ENCODE assay signal across 34 mouse cellular contexts in genomic region chr6:106946227-106946927, GRCm38 (mm10).
DNase-seq lines count a peak whose midpoint lies in the region; ATAC-seq and TF ChIP-seq lines count a peak whose summit lies in the region.
"Had no signal": no experiment of that assay in that cellular context is flagged by ENCODE, and none has a peak within 500 bp of the region (broad histone marks: within the 10 kb centered on the region; RNA-seq: fewer than 3 reads in every experiment).

No protein-coding gene starts in this region.

- no peak overlapping the region for H3K4me3 ChIP-seq in embryonic facial prominence, embryonic 13.5 days
- H3K4me3 ChIP-seq in embryonic facial prominence, embryonic 10.5 days = no peak overlapping the region
- H3K4me3 ChIP-seq in liver, adult 2 months (ENCODE audit: insufficient read depth, low read depth, low read length) = no peak overlapping the region
- H3K4me3 ChIP-seq in liver, embryonic 12.5 days = no peak overlapping the region
- no peak overlapping the region for H3K4me3 ChIP-seq in intestine, embryonic 15.5 days (replicated peaks)
- no peak overlapping the region for H3K4me3 ChIP-seq in stomach, embryonic 15.5 days (replicated peaks)
- H3K4me3 ChIP-seq: forebrain, embryonic 10.5 days; heart, embryonic 10.5 days; heart, embryonic 15.5 days; left cerebral cortex, adult 2 months; limb, embryonic 12.5 days; neural tube, embryonic 12.5 days had no signal

- no peak overlapping the region for H3K9ac ChIP-seq in embryonic facial prominence, embryonic 13.5 days
- no peak overlapping the region for H3K9ac ChIP-seq in liver, adult 2 months (ENCODE audit: low read depth, low read length)
- no peak overlapping the region for H3K9ac ChIP-seq in liver, embryonic 12.5 days
- no peak overlapping the region for H3K9ac ChIP-seq in intestine, embryonic 15.5 days
- H3K9ac ChIP-seq in stomach, embryonic 15.5 days = no peak overlapping the region
- H3K9ac ChIP-seq: forebrain, postnatal 0 days; heart, embryonic 15.5 days; hindbrain, embryonic 14.5 days; limb, embryonic 12.5 days; liver, postnatal 0 days; neural tube, embryonic 12.5 days had no signal

- no peak for DNase-seq in embryonic facial prominence, embryonic 10.5 days (ENCODE audit: low spot score)
- DNase-seq in liver, adult 2 months (ENCODE audit: extremely low read depth, low read depth, low spot score) = peak; percentile 11
- no peak for DNase-seq in ovary, adult 18-20 months (ENCODE audit: low spot score)
- no peak for DNase-seq in heart, adult 11 months
- DNase-seq: adrenal gland, adult 2 months; adrenal gland, postnatal 36 days; cerebellum, adult 2 months; cerebellum, postnatal 14 days; forebrain, postnatal 0 days; gastrocnemius, postnatal 10 days; kidney, adult 9 months; kidney, postnatal 10 days; liver, postnatal 0 days; lung, postnatal 36 days; right cerebral cortex, adult 18-20 months; right cerebral cortex, postnatal 4 days; thymus, postnatal 14 days had no signal

- H3K4me2 ChIP-seq in embryonic facial prominence, embryonic 13.5 days = no peak overlapping the region
- H3K4me2 ChIP-seq in liver, embryonic 12.5 days = no peak overlapping the region
- H3K4me2 ChIP-seq in intestine, embryonic 15.5 days (replicated peaks) = no peak overlapping the region
- no peak overlapping the region for H3K4me2 ChIP-seq in stomach, embryonic 15.5 days
- H3K4me2 ChIP-seq: heart, embryonic 15.5 days; hindbrain, embryonic 14.5 days; limb, embryonic 12.5 days; liver, embryonic 11.5 days; midbrain, embryonic 11.5 days; neural tube, embryonic 12.5 days had no signal

- H3K79me2 ChIP-seq in liver, adult 2 months (ENCODE audit: control insufficient read depth, insufficient read depth, low read length) = no peaks in the 10 kb centered on the region

- H3K9me3 ChIP-seq in embryonic facial prominence, embryonic 13.5 days = no peaks in the 10 kb centered on the region
- no peaks in the 10 kb centered on the region for H3K9me3 ChIP-seq in embryonic facial prominence, embryonic 10.5 days
- H3K9me3 ChIP-seq in liver, embryonic 12.5 days (replicated peaks) = no peaks in the 10 kb centered on the region
- no peaks in the 10 kb centered on the region for H3K9me3 ChIP-seq in intestine, embryonic 15.5 days
- H3K9me3 ChIP-seq in stomach, embryonic 15.5 days = no peaks in the 10 kb centered on the region
- H3K9me3 ChIP-seq: forebrain, embryonic 10.5 days; heart, embryonic 10.5 days; heart, embryonic 15.5 days; limb, embryonic 12.5 days; neural tube, embryonic 12.5 days had no signal

- H3K27me3 ChIP-seq in embryonic facial prominence, embryonic 13.5 days = no peaks in the 10 kb centered on the region
- H3K27me3 ChIP-seq in embryonic facial prominence, embryonic 10.5 days (replicated peaks; ENCODE audit: low read depth, poor library complexity, severe bottlenecking) = no peaks in the 10 kb centered on the region
- no peaks in the 10 kb centered on the region for H3K27me3 ChIP-seq in liver, adult 2 months (ENCODE audit: control insufficient read depth, insufficient read depth, low read length)
- no peaks in the 10 kb centered on the region for H3K27me3 ChIP-seq in liver, embryonic 12.5 days (replicated peaks)
- no peaks in the 10 kb centered on the region for H3K27me3 ChIP-seq in intestine, embryonic 15.5 days (replicated peaks)
- no peaks in the 10 kb centered on the region for H3K27me3 ChIP-seq in stomach, embryonic 15.5 days (replicated peaks)
- H3K27me3 ChIP-seq: CH12.LX; heart, embryonic 15.5 days; limb, embryonic 12.5 days; neural tube, embryonic 12.5 days had no signal

- no peak for TF ChIP-seq CTCF in liver, adult 2 months (IDR thresholded peaks at IDR 0.05; ENCODE audit: low read depth, low read length)

- no peaks in the 10 kb centered on the region for H3K36me3 ChIP-seq in embryonic facial prominence, embryonic 13.5 days
- no peaks in the 10 kb centered on the region for H3K36me3 ChIP-seq in embryonic facial prominence, embryonic 10.5 days (replicated peaks)
- H3K36me3 ChIP-seq in liver, adult 2 months (ENCODE audit: control insufficient read depth, insufficient read depth, low read length) = no peaks in the 10 kb centered on the region
- no peaks in the 10 kb centered on the region for H3K36me3 ChIP-seq in liver, embryonic 12.5 days
- H3K36me3 ChIP-seq in intestine, embryonic 15.5 days = no peaks in the 10 kb centered on the region
- no peaks in the 10 kb centered on the region for H3K36me3 ChIP-seq in stomach, embryonic 15.5 days
- H3K36me3 ChIP-seq: forebrain, embryonic 10.5 days; heart, embryonic 10.5 days; heart, embryonic 15.5 days; limb, embryonic 12.5 days; neural tube, embryonic 12.5 days had no signal

- no peaks in the 10 kb centered on the region for H3K4me1 ChIP-seq in embryonic facial prominence, embryonic 13.5 days
- H3K4me1 ChIP-seq in embryonic facial prominence, embryonic 10.5 days = no peaks in the 10 kb centered on the region
- H3K4me1 ChIP-seq in liver, adult 2 months (ENCODE audit: control insufficient read depth, insufficient read depth, low read length) = no peaks in the 10 kb centered on the region
- no peaks in the 10 kb centered on the region for H3K4me1 ChIP-seq in liver, embryonic 12.5 days
- no peaks in the 10 kb centered on the region for H3K4me1 ChIP-seq in intestine, embryonic 15.5 days (replicated peaks)
- no peaks in the 10 kb centered on the region for H3K4me1 ChIP-seq in stomach, embryonic 15.5 days
- H3K4me1 ChIP-seq: forebrain, embryonic 10.5 days; heart, embryonic 10.5 days; heart, embryonic 15.5 days; limb, embryonic 12.5 days; neural tube, embryonic 12.5 days had no signal

- 61% methylated on average over 3 of the region's 3 CpGs for WGBS in embryonic facial prominence, embryonic 13.5 days
- WGBS in embryonic facial prominence, embryonic 10.5 days = 74% methylated on average over 3 of the region's 3 CpGs
- 29% methylated on average over 3 of the region's 3 CpGs for WGBS in liver, adult 2 months
- WGBS in liver, embryonic 12.5 days (ENCODE audit: insufficient replicate concordance) = 37% methylated on average over 3 of the region's 3 CpGs
- 50% methylated on average over 3 of the region's 3 CpGs for WGBS in intestine, embryonic 15.5 days
- 49% methylated on average over 3 of the region's 3 CpGs for WGBS in stomach, embryonic 15.5 days

- H3K27ac ChIP-seq in embryonic facial prominence, embryonic 13.5 days = no peak overlapping the region
- H3K27ac ChIP-seq in embryonic facial prominence, embryonic 10.5 days (replicated peaks) = no peak overlapping the region
- H3K27ac ChIP-seq in liver, adult 2 months (replicated peaks; ENCODE audit: insufficient read depth, low read depth, low read length) = no peak overlapping the region
- H3K27ac ChIP-seq in liver, embryonic 12.5 days = no peak overlapping the region
- no peak overlapping the region for H3K27ac ChIP-seq in intestine, embryonic 15.5 days
- 0 out of 2 replicates have a peak overlapping the region, but pooled peaks have one; percentile 44 for H3K27ac ChIP-seq in stomach, embryonic 15.5 days
- H3K27ac ChIP-seq: forebrain, embryonic 10.5 days; heart, embryonic 10.5 days; heart, embryonic 15.5 days; hindbrain, embryonic 14.5 days; left cerebral cortex, adult 2 months; limb, embryonic 12.5 days; neural tube, embryonic 12.5 days had no signal

- no peak for TF ChIP-seq POLR2A in liver, adult 2 months (IDR thresholded peaks at IDR 0.05; ENCODE audit: extremely low read depth, insufficient read depth, low read length)

- 0 out of 2 replicates have a peak, but pooled peaks have one; percentile 26 for ATAC-seq in embryonic facial prominence, embryonic 13.5 days (ENCODE audit: insufficient number of reproducible peaks, insufficient read depth, low FRiP score, low TSS enrichment, low read depth)
- no peak for ATAC-seq in liver, embryonic 12.5 days
- peak; percentile 84 for ATAC-seq in intestine, embryonic 15.5 days
- ATAC-seq in stomach, embryonic 15.5 days (ENCODE audit: insufficient read depth, low FRiP score, low read depth) = peak; percentile 81
- ATAC-seq: activated CD4-positive, CD25-positive, alpha-beta regulatory T cell, adult 4 months; forebrain, postnatal 0 days; inflammation-experienced regulatory T-cells, adult 6 months; liver, postnatal 0 days; midbrain, embryonic 16.5 days had no signal
